8 mouse cellular contexts compared by ENCODE assay signal in genomic region chr2:93791516-93792499, GRCm38 (mm10). TPM values are rescaled to one million over a fixed set of nuclear protein-coding genes. Genes with fewer than 3 reads are reported as not detected.
DNase-seq lines count a peak whose midpoint lies in the region; ATAC-seq and TF ChIP-seq lines count a peak whose summit lies in the region.

No protein-coding gene starts in this region.

- TF ChIP-seq EP300 in lung, postnatal 0 days (IDR thresholded peaks at IDR 0.05): peak; percentile 58

- H3K9ac ChIP-seq in embryonic facial prominence, embryonic 12.5 days: 0 out of 2 replicates have a peak overlapping the region, but pooled peaks have one; percentile 30
- no peak overlapping the region for H3K9ac ChIP-seq in lung, postnatal 0 days (replicated peaks; ENCODE audit: low read depth)

- DNase-seq in 3134 (ENCODE audit: extremely low read depth, insufficient read length, low spot score) (peak; percentile 26), NIH3T3 (ENCODE audit: low read depth) (peak; percentile 33)
- peak; percentile 60 to 61 for DNase-seq in heart, postnatal 14 days
- DNase-seq in kidney, postnatal 25 days: peak; percentile 86 to 93
- DNase-seq in lung, postnatal 0 days (ENCODE audit: low spot score): peak; percentile 68
- no peak for DNase-seq in thymus, postnatal 0 days (ENCODE audit: low spot score)
- DNase-seq in spleen, adult 12 weeks (ENCODE audit: low spot score): no peak

- no peak overlapping the region for H3K4me3 ChIP-seq in embryonic facial prominence, embryonic 12.5 days
- H3K4me3 ChIP-seq in lung, postnatal 0 days (ENCODE audit: low read depth, low read length): no peak overlapping the region

- H3K36me3 ChIP-seq in embryonic facial prominence, embryonic 12.5 days: peaks cover 68% of the 10 kb centered on the region
- H3K36me3 ChIP-seq in lung, postnatal 0 days (ENCODE audit: insufficient read depth, low read length): peaks cover 18% of the 10 kb centered on the region; the same call in 1 of the 2 replicates

- WGBS in embryonic facial prominence, embryonic 12.5 days: 46% methylated on average over 13 of the region's 13 CpGs
- WGBS in lung, postnatal 0 days: 30% methylated on average over 13 of the region's 13 CpGs

- H3K4me2 ChIP-seq in embryonic facial prominence, embryonic 12.5 days (replicated peaks): no peak overlapping the region
- no peak overlapping the region for H3K4me2 ChIP-seq in lung, postnatal 0 days (replicated peaks; ENCODE audit: low read depth, low read length)

- ATAC-seq in embryonic facial prominence, embryonic 12.5 days (ENCODE audit: insufficient number of reproducible peaks, insufficient read depth, low FRiP score, low TSS enrichment): no peak
- peak; percentile 93 for ATAC-seq in lung, postnatal 0 days

- H3K4me1 ChIP-seq in embryonic facial prominence, embryonic 12.5 days: peaks cover 8% of the 10 kb centered on the region
- peaks cover 5% of the 10 kb centered on the region; the same call in 1 of the 2 replicates for H3K4me1 ChIP-seq in lung, postnatal 0 days (ENCODE audit: insufficient read depth, low read depth, low read length)

- H3K9me3 ChIP-seq in embryonic facial prominence, embryonic 12.5 days: no peaks in the 10 kb centered on the region
- H3K9me3 ChIP-seq in lung, postnatal 0 days (ENCODE audit: low read length): no peaks in the 10 kb centered on the region

- intact Hi-C loops in heart, postnatal 14 days (cut with DNase I): no loop called here

- H3K27ac ChIP-seq in embryonic facial prominence, embryonic 12.5 days: peak overlapping the region; percentile 32; the same call in 1 of the 2 replicates
- 0 out of 2 replicates have a peak overlapping the region, but pooled peaks have one; percentile 26 for H3K27ac ChIP-seq in lung, postnatal 0 days (ENCODE audit: low read length)

- no peaks in the 10 kb centered on the region for H3K27me3 ChIP-seq in embryonic facial prominence, embryonic 12.5 days
- no peaks in the 10 kb centered on the region for H3K27me3 ChIP-seq in lung, postnatal 0 days (replicated peaks; ENCODE audit: insufficient read depth, low read length)

- peak; percentile 40; the same call in 1 of the 2 replicates for TF ChIP-seq CTCF in lung, postnatal 0 days (IDR thresholded peaks at IDR 0.05)

RNA-seq across cellular contexts. Expression of gene Ext2, which starts 30.6 kb away (rescaled TPM):
- polyA plus RNA-seq in embryonic facial prominence, embryonic 12.5 days (2016; fragmentation: Nextera tagmentation; extraction: Ambion mirVana): 105 and 112 TPM in 2 replicates
- 10 to 100 TPM; 48.8 to 49.9 TPM for total RNA-seq in heart, postnatal 14 days (2021)
- 69.6 and 76.6 TPM in 2 replicates for polyA plus RNA-seq in lung, postnatal 0 days (2015; fragmentation: Nextera tagmentation; extraction: Ambion mirVana)
- polyA plus RNA-seq in thymus, postnatal 0 days (2015; fragmentation: Nextera tagmentation; extraction: Ambion mirVana): 48.3 and 49.5 TPM in 2 replicates

RNA-seq across cellular contexts. Expression of gene Accs, which starts 57.9 kb away (rescaled TPM):
- polyA plus RNA-seq in embryonic facial prominence, embryonic 12.5 days (2016; fragmentation: Nextera tagmentation; extraction: Ambion mirVana): 9.6 and 9.8 TPM in 2 replicates
- 1 to 10 TPM; 3.4 to 5.0 TPM for total RNA-seq in heart, postnatal 14 days (2021)
- polyA plus RNA-seq in lung, postnatal 0 days (2015; fragmentation: Nextera tagmentation; extraction: Ambion mirVana): 5.7 and 6.0 TPM in 2 replicates
- polyA plus RNA-seq in thymus, postnatal 0 days (2015; fragmentation: Nextera tagmentation; extraction: Ambion mirVana): 5.7 and 7.7 TPM in 2 replicates

Comparison
In these comparisons a context has a peak if more than half of its experiments do, and no peak if none do; other contexts are left out.
1. DNase-seq: peak in 3134 (single experiment), NIH3T3 (single experiment), heart, postnatal 14 days (2 of 2), kidney, postnatal 25 days (2 of 2) and lung, postnatal 0 days (single experiment); none in thymus, postnatal 0 days (single experiment) and spleen, adult 12 weeks (single experiment).